Mouse (Mus musculus) kidney, adult 2 months (tissue): ENCODE measurements at regions not wholly inside any gene's neighbourhood (a gene's known extent, or its start where the extent isn't known, plus 50 kb on each side); places are given as distances from the start of the nearest gene placed in this dataset.
A peak's percentile ranks its signal among the peaks of the same experiment; 100 is the strongest.

ENCODE experiments used
- DNase-seq: peaks from one replicate; pipeline ENCODE4 v3.0.0; 2021
- H3K27ac ChIP-seq: fragments of 200-500 bp; 2 replicates; pipeline ENCODE4 v1.5.1; 2012; ENCODE audit warnings: low read depth, low read length, control low read depth, inconsistent platforms; ENCODE audit not compliant: insufficient read depth
- H3K27me3 ChIP-seq: fragments of 200-500 bp; replicated peaks from 2 replicates; pipeline ENCODE4 v1.6.1; 2012; ENCODE audit warnings: mild to moderate bottlenecking, moderate library complexity, low read length, inconsistent platforms; ENCODE audit not compliant: control insufficient read depth, insufficient read depth
- H3K36me3 ChIP-seq: fragments of 200-500 bp; 2 replicates; pipeline ENCODE4 v1.6.1; 2012; ENCODE audit warnings: mild to moderate bottlenecking, moderate library complexity, low read length, inconsistent platforms; ENCODE audit not compliant: control insufficient read depth, insufficient read depth
- H3K4me1 ChIP-seq: fragments of 200-500 bp; 2 replicates; pipeline ENCODE4 v1.6.1; 2011; ENCODE audit warnings: low read length; ENCODE audit not compliant: control insufficient read depth, insufficient read depth
- H3K4me3 ChIP-seq: fragments of 200-500 bp; 2 replicates; pipeline ENCODE4 v1.5.1; 2011; ENCODE audit warnings: mild to moderate bottlenecking, low read depth, low read length, control low read depth; ENCODE audit not compliant: insufficient read depth
- CTCF ChIP-seq: fragments of 200-500 bp; conservative IDR thresholded peaks from 2 replicates; pipeline ENCODE4 v1.5.1; 2011; ENCODE audit warnings: low read depth, mild to moderate bottlenecking, control low read depth, low read length, moderate library complexity, mixed read lengths; ENCODE audit not compliant: insufficient read depth, insufficient read length
- POLR2A ChIP-seq: fragments of 200-500 bp; IDR thresholded peaks from one replicate; pipeline ENCODE4 v1.6.1; 2011; ENCODE audit warnings: low read depth, low read length, control low read depth
- WGBS: fragments of 180-500 bp; shearing (Covaris S2); methylation state at CpG from one replicate; pipeline ENCODE4 v1.1.7; 2018; 5-methylcytosine and 5-hydroxymethylcytosine counted together

DNA sequence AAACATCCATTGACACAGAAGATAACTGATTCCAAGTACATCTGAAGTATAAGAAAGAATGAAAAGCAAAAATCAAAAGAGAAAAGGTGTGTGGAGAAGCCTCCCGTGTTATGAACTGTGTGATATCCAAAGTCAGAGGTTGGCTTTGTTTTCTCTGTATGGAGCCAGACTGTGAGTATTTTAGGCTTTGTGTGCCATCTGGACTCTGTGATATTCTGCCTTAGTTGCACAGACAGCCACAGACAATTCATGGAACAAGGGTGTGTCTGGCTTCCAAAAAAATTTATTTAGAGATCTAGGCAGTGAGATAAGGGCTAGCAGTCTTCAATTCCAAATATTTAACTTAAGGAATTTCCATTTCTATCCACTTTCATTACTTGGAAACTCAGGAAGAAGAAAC, 111.5 kb upstream of the Dpp10 start:
- no peaks in the 10 kb centered on the region for H3K27me3 ChIP-seq
- WGBS, result 81% methylated on average over 1 of the region's 1 CpGs
- H3K4me3 ChIP-seq, result no peak overlapping the region
- no peaks in the 10 kb centered on the region for H3K36me3 ChIP-seq
- no peak for TF ChIP-seq POLR2A
- H3K4me1 ChIP-seq, result no peaks in the 10 kb centered on the region
- H3K27ac ChIP-seq, result no peak overlapping the region
- no peak for DNase-seq

DNA sequence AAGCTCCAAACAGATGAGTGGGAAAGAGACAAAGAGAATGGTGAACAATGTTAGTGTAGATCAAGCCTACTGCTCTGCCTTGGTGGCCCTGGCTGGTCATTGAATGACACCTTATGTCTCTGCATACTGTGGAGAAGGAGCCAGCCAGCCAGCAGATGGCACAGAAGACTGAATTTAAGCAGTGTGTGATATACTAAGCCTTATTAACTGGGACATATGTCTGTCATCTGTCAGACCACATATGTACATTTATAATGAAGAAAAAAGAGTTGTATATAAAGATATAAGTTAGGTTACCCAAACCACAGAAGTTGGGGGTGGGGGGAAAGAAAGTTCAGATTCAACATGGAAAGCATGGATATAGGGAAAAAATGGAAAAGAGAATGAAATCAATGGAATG, 106.7 kb upstream of the Dpp10 start:
- Histone ChIP-seq H3K36me3 (no peaks in the 10 kb centered on the region), H3K4me1 (no peaks in the 10 kb centered on the region), H3K27me3 (no peaks in the 10 kb centered on the region), H3K27ac (no peak overlapping the region), H3K4me3 (no peak overlapping the region)
- no peak for DNase-seq
- no peak for TF ChIP-seq CTCF
- no peak for TF ChIP-seq POLR2A

DNA sequence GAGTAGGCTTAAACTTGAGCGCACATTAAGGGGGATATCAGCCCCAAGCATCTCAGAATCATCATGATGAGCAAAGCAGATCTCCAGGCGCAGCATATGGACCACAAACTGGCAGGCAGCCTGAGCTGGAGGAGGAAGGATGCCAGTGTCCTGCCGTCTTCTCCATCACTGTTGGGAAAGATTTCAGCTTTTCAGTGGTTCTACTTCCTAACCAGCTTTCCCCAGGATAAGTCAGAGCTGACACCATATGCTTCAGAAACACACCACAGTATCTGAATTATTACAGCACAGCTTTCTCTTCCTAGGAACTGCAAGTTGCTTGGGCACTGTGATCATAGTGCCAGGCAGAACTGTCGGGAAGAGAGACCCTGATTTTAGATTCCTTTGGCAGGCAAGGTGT, 103.2 kb upstream of the Dpp10 start:
- DNase-seq, result no peak
- WGBS, result 78% methylated on average over 4 of the region's 4 CpGs
- no peak overlapping the region for H3K4me3 ChIP-seq
- no peaks in the 10 kb centered on the region for H3K36me3 ChIP-seq
- no peaks in the 10 kb centered on the region for H3K27me3 ChIP-seq
- H3K4me1 ChIP-seq, result no peaks in the 10 kb centered on the region
- TF ChIP-seq CTCF (no peak), POLR2A (no peak)
- no peak overlapping the region for H3K27ac ChIP-seq

DNA sequence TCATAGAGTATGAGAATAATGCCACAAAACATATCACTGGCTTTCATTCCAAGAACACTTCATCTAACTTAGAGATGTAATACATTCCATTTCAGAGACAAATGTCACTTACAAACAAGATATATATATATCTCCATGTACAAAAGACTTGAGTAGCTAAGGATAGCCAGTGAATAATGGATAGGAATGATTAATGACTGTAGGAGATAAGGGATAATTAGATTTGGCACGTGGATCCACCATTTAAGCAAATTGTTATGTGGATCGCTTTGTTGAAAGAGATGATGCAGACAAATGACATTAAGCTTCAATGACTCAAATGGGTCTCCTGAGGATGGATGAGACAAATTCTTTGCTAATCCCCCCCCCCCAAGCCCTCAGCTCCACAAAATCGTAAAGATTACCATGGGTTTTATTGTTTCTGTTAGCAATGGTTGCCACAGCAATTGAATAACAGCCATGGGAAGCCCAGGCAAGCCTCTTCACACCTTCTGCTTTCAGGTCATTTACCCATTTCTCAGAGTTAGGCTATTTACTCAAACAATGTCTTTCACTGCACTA, 59.0 kb upstream of the Dpp10 start:
- TF ChIP-seq POLR2A (no peak), CTCF (no peak)
- no peak for DNase-seq
- Histone ChIP-seq H3K4me3 (no peak overlapping the region), H3K36me3 (no peaks in the 10 kb centered on the region), H3K27ac (no peak overlapping the region), H3K4me1 (no peaks in the 10 kb centered on the region), H3K27me3 (no peaks in the 10 kb centered on the region)
- WGBS, result 45% methylated on average over 3 of the region's 3 CpGs

DNA sequence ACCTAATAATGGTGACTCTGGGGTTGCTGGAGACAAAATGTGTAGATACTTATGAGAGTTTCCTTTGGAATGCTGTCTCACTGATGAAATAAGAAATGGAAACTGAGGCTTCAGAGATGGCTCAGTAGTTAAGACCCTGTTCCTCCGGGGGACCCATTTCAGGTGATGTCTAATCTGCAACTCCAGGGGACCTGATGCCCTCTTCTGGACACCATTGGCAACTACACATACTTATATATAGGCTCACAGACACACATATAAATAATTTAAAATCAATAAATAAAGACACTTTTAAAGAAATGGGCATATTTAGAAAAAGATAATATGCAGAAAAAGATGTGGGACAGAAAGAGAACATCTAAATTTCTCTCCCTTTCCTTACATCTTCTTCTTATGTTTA, 57.7 kb upstream of the Dpp10 start:
- no peaks in the 10 kb centered on the region for H3K27me3 ChIP-seq
- H3K27ac ChIP-seq, result no peak overlapping the region
- WGBS, result 31% methylated on average over 1 of the region's 1 CpGs
- H3K4me1 ChIP-seq, result no peaks in the 10 kb centered on the region
- TF ChIP-seq CTCF (0 out of 2 replicates have a peak, but pooled peaks have one; percentile 3), POLR2A (no peak)
- no peak overlapping the region for H3K4me3 ChIP-seq
- no peaks in the 10 kb centered on the region for H3K36me3 ChIP-seq
- no peak for DNase-seq
